Mouse (Mus musculus) urinary bladder, adult 2 months (tissue): ENCODE measurements around the gene Bpifb2. TPM values are rescaled to one million over a fixed set of nuclear protein-coding genes. Genes with fewer than 3 reads are reported as not detected.

Experiments
- DNase-seq: peaks from one replicate; pipeline ENCODE4 v3.0.0; 2022; ENCODE audit warnings: low spot score
- polyA plus RNA-seq: library from polyadenylated mRNA; depleted of rRNA; stranded (reverse); fragments of >200 nt; gene quantifications from 2 replicates; pipeline ENCODE4 v1.2.3, GENCODE M21; 2012; rRNA removed

The Bpifb2 gene
- polyA plus RNA-seq, 1 experiment: not detected

GRCm38 (mm10) chr2:153931125-153931524 lies 56.3 kb downstream of the Bpifb2 start:
- DNase-seq: no peak

- no peak for DNase-seq
Measured at GRCm38 (mm10) chr2:153933311-153933710, 58.5 kb downstream of the Bpifb2 start.

- no peak for DNase-seq
Measured at GRCm38 (mm10) chr2:153935348-153935747, 60.5 kb downstream of the Bpifb2 start.

- no peak for DNase-seq
Measured at GRCm38 (mm10) chr2:153937843-153938242, 63.0 kb downstream of the Bpifb2 start, which contains the start of gene Bpifb4. Gene Bpifb4, plus strand, starts transcription at chr2:153938212.

GRCm38 (mm10) chr2:153943537-153943936 lies 68.7 kb downstream of the Bpifb2 start:
- DNase-seq: no peak

GRCm38 (mm10) chr2:153944567-153944966 lies 69.7 kb downstream of the Bpifb2 start:
- no peak for DNase-seq

Other genes starting within 250 kb of the Bpifb2 start
- 33.4 TPM in 2 replicates for gene Commd7, start 242.3 kb upstream of the Bpifb2 start, polyA plus RNA-seq
- gene Dnmt3b, start 225.6 kb upstream of the Bpifb2 start, polyA plus RNA-seq: 2.0 and 2.5 TPM in 2 replicates
- gene Dnmt3c, start 178.4 kb upstream of the Bpifb2 start, polyA plus RNA-seq: not detected in 2 replicates
- 37.1 and 43.2 TPM in 2 replicates for gene Mapre1, start 133.8 kb upstream of the Bpifb2 start, polyA plus RNA-seq
- 0.29 and 0.37 TPM in 2 replicates for gene Efcab8, start 95.1 kb upstream of the Bpifb2 start, polyA plus RNA-seq
- not detected in 2 replicates for gene Sun5, start 4.0 kb upstream of the Bpifb2 start, polyA plus RNA-seq
- 0.07 TPM in 1 of 2 replicates, not detected in the other for gene Bpifb6, start 25.3 kb downstream of the Bpifb2 start, polyA plus RNA-seq
- not detected in 2 replicates for gene Bpifb3, start 43.2 kb downstream of the Bpifb2 start, polyA plus RNA-seq
- gene Bpifb4, start 63.2 kb downstream of the Bpifb2 start, polyA plus RNA-seq: not detected in 2 replicates
- gene Bpifa6, start 99.9 kb downstream of the Bpifb2 start, polyA plus RNA-seq: 0.11 TPM in 1 of 2 replicates, not detected in the other
- gene Bpifa2, start 133.2 kb downstream of the Bpifb2 start, polyA plus RNA-seq: not detected in 2 replicates